Mouse (Mus musculus) heart, postnatal 10 days (tissue): ENCODE measurements around the gene F12. TPM values are rescaled to one million over a fixed set of nuclear protein-coding genes. Genes with fewer than 3 reads are reported as not detected.
"Not testable (repeated sequence)": the region's sequence is repeated elsewhere in the genome, so short reads cannot be mapped to it uniquely, and the experiment has no call there.

Source experiments
- DNase-seq, 2 experiments: peaks; one replicate each; pipeline ENCODE4 v3.0.0; 2021
- intact Hi-C: fragments of 180-260 bp; cut with DNase I; formaldehyde crosslinking; loops from one replicate; pipeline ENCODE4 v1.15.1; 2025
- total RNA-seq, 2 experiments: library from RNA; stranded (reverse); gene quantifications; 2 replicates each; pipeline ENCODE4 v1.2.3; 2021

The F12 gene
- total RNA-seq, 2 experiments from 2014 or later: not detected

DNA sequence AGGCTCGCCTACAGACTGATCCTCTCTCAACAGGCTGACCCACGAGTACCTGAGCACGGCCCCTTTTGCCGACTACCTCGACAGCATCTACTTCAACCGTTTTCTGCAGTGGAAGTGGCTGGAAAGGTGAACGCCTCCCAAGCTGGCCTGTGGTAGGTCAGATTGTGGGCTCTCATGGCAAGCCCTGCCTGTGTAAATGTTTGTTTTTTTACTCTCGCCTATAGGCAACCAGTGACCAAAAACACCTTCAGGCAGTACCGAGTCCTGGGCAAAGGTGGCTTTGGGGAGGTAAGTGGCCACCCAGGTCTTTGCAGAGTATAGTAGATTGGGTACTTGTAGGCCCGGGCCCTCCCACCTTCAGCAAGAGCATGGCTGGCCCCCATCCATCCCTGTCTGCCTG lies 24.7 kb upstream of the F12 start:
- intact Hi-C loops: no loop called here
- DNase-seq: no peak

- peak; percentile 91 to 92 for DNase-seq
- intact Hi-C loops: no loop called here
These were observed 24.0 kb upstream of the F12 start for GRCm38 (mm10) chr13:55450511-55450980.

- intact Hi-C loops: loop anchor here (10.0 kb wide), 1 partner anchor 235 kb away; no protein-coding TSS in a partner anchor
- DNase-seq: no peak
These were observed 23.3 kb upstream of the F12 start for GRCm38 (mm10) chr13:55449679-55450441.

GRCm38 (mm10) chr13:55449205-55449604 lies 22.6 kb upstream of the F12 start:
- no peak for DNase-seq
- intact Hi-C loops: loop anchor here (10.0 kb wide), 1 partner anchor 234 kb away; no protein-coding TSS in a partner anchor

- DNase-seq: no peak
- intact Hi-C loops: loop anchor here (10.0 kb wide), 1 partner anchor 233 kb away; no protein-coding TSS in a partner anchor
These were observed 21.5 kb upstream of the F12 start for GRCm38 (mm10) chr13:55448131-55448530.

GRCm38 (mm10) chr13:55447543-55447943 lies 20.9 kb upstream of the F12 start:
- intact Hi-C loops: loop anchor here (10.0 kb wide), 1 partner anchor 233 kb away; no protein-coding TSS in a partner anchor

DNA sequence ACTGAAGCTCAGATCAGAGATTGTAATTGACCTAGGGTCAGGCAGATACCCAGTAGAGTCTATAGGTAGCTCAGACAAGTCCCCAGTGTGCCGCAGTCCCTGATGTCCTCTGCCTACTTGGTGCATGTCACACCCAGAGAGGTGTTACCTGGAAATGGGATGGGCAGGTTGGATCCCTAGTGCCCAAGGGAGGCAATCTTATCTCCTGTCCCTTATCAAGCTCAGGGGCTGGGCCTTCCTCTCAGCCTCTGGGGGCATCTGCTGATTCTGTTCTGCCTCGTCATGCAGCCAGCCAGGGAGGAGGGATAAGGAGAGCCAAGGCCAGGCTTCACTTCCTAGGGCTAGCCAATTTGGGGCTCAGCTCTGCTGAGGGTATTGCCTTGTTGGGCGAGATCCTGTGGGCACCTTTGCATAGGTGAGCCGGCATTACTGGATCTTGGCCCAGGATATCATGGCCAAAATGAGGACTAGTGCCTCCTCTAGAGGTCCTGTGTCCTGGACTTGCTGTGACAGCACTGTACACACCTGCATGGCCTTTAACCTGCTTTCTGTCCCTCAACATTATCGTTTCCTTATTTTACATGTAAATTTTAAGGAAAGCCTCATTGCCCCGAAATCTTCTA lies 20.0 kb upstream of the F12 start:
- no peak for DNase-seq
- intact Hi-C loops: loop anchor here (10.0 kb wide), 1 partner anchor 232 kb away; no protein-coding TSS in a partner anchor

More at GRCm38 (mm10) chr13:55447543-55447943, 20.9 kb upstream of the F12 start:
- DNase-seq: no peak

- intact Hi-C loops: loop anchor here (10.0 kb wide), 1 partner anchor 231 kb away; no protein-coding TSS in a partner anchor
- peak in 1 of 2 experiments; percentile 66 for DNase-seq
These were observed 18.9 kb upstream of the F12 start for GRCm38 (mm10) chr13:55445361-55446091.

GRCm38 (mm10) chr13:55444937-55445315 lies 18.3 kb upstream of the F12 start, which contains the start of gene Grk6:
Gene Grk6 (plus strand): TSS chr13:55445072.
- intact Hi-C loops: loop anchor here (10.0 kb wide), 1 partner anchor 230 kb away; no protein-coding TSS in a partner anchor
- DNase-seq: peak; percentile 99 to 100

DNA sequence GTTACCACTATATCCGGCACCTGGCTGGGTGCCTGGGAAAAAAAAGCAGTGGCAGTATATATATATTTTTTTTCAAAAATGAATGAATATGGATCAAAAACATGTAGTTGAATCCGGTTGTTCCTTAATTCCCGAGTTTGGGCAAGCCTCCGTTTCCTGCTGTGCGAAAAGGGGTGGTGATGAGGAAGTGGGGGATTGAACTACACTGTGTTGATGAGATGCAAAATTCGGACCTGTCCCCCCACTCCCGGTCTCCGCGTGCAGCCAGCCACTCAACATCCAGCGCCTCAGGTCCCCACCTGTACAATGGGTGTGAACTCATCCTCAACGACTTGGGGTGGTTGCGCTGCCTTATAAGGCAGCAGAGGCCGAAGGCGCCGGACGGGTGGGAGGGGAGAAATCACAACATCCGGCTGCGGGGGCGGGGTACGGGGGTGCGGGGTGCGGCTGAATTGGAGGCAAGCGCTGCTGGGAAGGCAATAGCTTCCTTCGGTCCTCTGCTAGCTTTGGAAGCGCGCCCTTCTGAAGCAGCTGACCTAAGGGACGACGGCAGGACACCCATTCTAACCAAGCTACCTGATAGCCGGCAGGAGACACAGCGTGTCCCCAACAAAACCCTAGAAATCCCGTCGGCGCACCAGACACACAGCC lies 17.8 kb upstream of the F12 start:
- no peak for DNase-seq
- intact Hi-C loops: loop anchor here (10.0 kb wide), 1 partner anchor 230 kb away; no protein-coding TSS in a partner anchor

DNA sequence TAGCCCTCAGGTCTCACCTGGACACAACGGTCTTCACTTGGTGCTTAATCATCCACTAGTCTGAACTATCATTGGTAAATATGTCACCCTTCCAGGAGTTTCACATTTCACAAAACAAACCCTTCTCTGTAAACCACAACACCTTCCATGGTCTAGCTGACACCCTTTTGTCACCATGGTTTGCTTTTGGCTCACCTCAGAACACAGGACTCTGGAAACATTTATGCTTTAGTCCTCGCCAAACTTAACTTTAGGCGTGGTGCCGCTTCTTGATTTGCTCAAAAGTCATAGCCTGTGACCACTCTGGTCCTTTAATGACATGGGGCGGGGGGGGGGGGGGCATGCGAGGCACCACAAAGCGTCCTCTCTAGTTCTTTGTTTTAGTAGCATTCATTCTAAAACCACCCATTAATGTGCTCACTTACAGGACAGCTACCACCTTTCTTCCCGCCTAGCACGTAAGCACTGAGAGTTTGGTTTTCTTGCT lies 17.2 kb upstream of the F12 start:
- intact Hi-C loops: loop anchor here (10.0 kb wide), 1 partner anchor 229 kb away; no protein-coding TSS in a partner anchor
- no peak for DNase-seq

GRCm38 (mm10) chr13:55437111-55437629 lies 10.6 kb upstream of the F12 start:
- intact Hi-C loops, DNase-seq: not testable (repeated sequence)

GRCm38 (mm10) chr13:55431889-55432685 lies 5.5 kb upstream of the F12 start:
- intact Hi-C loops: no loop called here
- DNase-seq: no peak

DNA sequence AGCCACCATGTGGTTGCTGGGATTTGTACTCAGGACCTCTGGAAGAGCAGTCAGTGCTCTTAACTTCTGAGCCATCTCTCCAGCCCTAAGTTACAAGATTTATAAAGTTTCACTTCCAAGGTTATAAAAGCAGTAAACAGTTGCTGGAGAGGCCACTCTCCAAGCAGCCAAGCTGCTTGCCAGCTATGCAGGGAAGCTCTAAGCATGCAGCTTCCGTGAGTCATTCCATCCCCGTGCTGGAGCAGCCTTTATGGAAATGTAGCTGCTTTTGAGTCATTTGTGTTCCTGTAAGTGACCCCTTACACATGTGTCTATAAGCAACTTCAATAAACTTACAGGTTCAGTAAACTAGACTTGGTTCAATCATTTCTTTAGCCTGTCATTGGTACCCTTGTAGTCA lies 4.0 kb upstream of the F12 start:
- no peak for DNase-seq
- intact Hi-C loops: no loop called here

DNA sequence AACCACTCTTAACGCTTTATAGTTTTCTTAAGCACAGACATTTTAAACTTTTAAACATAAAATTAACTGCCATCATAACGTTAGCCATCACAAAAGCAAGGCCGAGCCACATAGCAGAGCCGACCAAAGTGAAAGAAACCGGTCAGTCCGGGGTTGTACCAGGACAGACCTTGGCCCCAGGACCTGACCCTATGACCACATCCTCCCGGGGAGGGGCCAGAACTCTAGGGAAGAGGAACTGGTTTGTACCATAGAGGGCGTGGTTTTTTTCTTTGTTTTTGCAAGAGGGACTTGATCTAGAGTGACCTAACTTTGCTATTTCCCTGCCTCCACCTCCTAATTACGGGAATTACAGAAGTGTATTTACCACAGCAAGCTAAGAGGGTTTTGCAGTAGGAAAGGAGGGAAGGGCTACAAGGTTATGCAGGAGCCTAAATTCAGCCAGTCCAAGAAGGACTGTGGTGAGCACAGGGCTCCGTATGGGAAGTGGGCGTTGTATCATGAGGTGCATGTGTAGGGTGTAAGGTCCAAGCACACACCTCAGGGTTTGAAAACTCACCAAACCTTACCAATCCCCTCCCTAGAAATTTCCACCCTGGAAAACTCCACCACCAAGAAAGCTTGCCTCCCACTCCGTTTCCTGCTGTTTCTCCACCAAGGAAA lies 2.8 kb upstream of the F12 start:
- intact Hi-C loops: no loop called here
- peak in 1 of 2 experiments; percentile 71 for DNase-seq

DNA sequence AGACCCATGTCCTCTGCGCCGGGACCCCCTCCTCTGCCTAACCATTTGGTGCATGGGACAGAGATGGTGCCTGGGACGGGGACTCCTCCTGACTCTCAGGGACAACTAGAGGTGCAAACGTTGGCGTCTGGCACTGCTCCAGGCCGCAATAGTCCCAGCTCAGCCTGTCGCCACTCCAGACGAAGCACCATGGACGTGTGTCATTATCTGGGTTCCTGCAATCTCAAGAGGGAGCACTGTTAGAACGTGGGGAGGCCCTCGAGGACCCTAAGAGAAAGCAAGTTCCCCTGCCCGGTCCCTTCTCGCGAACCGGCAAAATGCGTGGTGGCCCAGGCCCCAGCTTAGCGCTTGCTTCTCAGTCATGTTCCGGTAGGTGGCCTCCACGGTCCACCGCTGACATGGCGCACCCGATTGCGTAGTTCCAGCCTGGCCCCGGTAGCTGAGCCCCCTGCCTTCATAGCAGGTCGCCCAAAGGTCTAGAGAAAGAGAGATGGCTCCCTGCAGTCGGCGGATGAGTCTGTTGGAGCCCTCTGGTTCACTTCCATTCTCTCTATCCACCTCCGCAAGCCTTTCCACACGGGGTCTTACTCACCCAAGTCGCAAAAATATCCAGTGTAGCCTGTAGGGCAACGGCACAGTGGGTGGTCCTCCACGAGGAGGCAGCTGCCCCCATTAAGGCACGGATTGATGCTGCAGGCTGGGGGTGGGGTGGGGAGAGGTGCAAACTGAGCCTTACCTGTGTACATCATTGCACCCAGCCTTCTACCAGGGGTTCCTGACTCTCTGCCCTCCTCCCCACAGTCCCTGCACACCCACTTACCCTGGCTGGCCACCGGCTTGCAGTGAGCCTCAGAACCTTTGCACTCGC lies 5.4 kb downstream of the F12 start:
- DNase-seq: peak; percentile 77 to 80
- intact Hi-C loops: loop anchor here (1.0 kb wide), 2 partner anchors 48 to 92 kb away; partner anchors contain the start of gene Pdlim7
